Mouse (Mus musculus): ENCODE measurements around the gene 4933428G20Rik.

The 4933428G20Rik gene

GRCm38 (mm10) chr11:97502846-97503245, 2.7 kb upstream of the 4933428G20Rik start:
- DNase-seq = no peak

GRCm38 (mm10) chr11:97502383-97502782, 2.2 kb upstream of the 4933428G20Rik start:
- DNase-seq = no peak

GRCm38 (mm10) chr11:97500720-97501448, 744 bp upstream of the 4933428G20Rik start:
- DNase-seq = no peak

- peak; percentile 79 for DNase-seq
These were observed 2.6 kb downstream of the 4933428G20Rik start for GRCm38 (mm10) chr11:97497543-97497942.

GRCm38 (mm10) chr11:97492836-97493235, 7.3 kb downstream of the 4933428G20Rik start:
- no peak for DNase-seq

GRCm38 (mm10) chr11:97491640-97492039, 8.5 kb downstream of the 4933428G20Rik start:
- no peak for DNase-seq

- peak; percentile 81 for DNase-seq
These were observed 10.4 kb downstream of the 4933428G20Rik start for GRCm38 (mm10) chr11:97489589-97490324.

GRCm38 (mm10) chr11:97487656-97488055, 12.5 kb downstream of the 4933428G20Rik start:
- DNase-seq = no peak

- DNase-seq = no peak
These were observed 14.5 kb downstream of the 4933428G20Rik start for GRCm38 (mm10) chr11:97485661-97486060.

GRCm38 (mm10) chr11:97479824-97480223, 20.3 kb downstream of the 4933428G20Rik start:
- no peak for DNase-seq

- DNase-seq = no peak
These were observed 21.1 kb downstream of the 4933428G20Rik start for GRCm38 (mm10) chr11:97479085-97479484.

- no peak for DNase-seq
These were observed 21.8 kb downstream of the 4933428G20Rik start for GRCm38 (mm10) chr11:97478345-97478744.

GRCm38 (mm10) chr11:97477431-97477830, 22.7 kb downstream of the 4933428G20Rik start:
- peak; percentile 49 for DNase-seq

- peak; percentile 67 for DNase-seq
These were observed 23.6 kb downstream of the 4933428G20Rik start for GRCm38 (mm10) chr11:97476334-97477095.

GRCm38 (mm10) chr11:97471276-97471675, 28.9 kb downstream of the 4933428G20Rik start:
- no peak for DNase-seq

- no peak for DNase-seq
These were observed 30.3 kb downstream of the 4933428G20Rik start for GRCm38 (mm10) chr11:97469828-97470227.

GRCm38 (mm10) chr11:97468639-97469287, 31.4 kb downstream of the 4933428G20Rik start:
- DNase-seq = peak; percentile 87

GRCm38 (mm10) chr11:97466444-97467160, 33.5 kb downstream of the 4933428G20Rik start:
- no peak for DNase-seq

GRCm38 (mm10) chr11:97465957-97466356, 34.2 kb downstream of the 4933428G20Rik start:
- no peak for DNase-seq

- no peak for DNase-seq
These were observed 36.1 kb downstream of the 4933428G20Rik start for GRCm38 (mm10) chr11:97463991-97464390.

- no peak for DNase-seq
These were observed 37.0 kb downstream of the 4933428G20Rik start for GRCm38 (mm10) chr11:97463166-97463565.

GRCm38 (mm10) chr11:97462538-97462937, 37.6 kb downstream of the 4933428G20Rik start:
- no peak for DNase-seq
